Mouse (Mus musculus): ENCODE results near the gene Rtp4. TPM values are rescaled to one million over a fixed set of nuclear protein-coding genes. Genes with fewer than 3 reads are reported as not detected.

Rtp4 gene
- polyA plus RNA-seq, 1 experiment from 2014 or later: 8.0 TPM

DNA sequence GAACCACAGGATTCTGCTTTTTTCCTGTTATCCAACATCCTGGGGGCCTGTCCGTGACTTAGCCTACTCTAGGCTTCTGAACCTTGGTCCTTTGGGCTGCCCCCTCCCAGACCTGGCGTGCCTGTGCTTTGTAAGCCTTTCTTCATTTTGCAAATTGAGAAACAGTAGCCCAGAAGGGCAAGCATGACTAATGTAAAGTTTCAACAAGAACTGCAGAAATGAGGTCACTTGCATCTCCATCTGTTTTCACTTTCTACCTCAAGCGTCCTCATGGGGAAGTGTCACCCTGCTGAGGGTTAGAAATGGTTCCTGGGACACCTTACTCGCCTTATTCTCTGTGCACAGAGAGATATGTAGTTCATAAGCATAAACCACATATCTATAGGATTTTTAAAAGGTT lies 27.3 kb upstream of the Rtp4 start:
- WGBS: 75% methylated on average over 4 of the region's 4 CpGs
- H3K9me3 ChIP-seq (ENCODE audit: control insufficient read depth, low read length): no peaks in the 10 kb centered on the region

DNA sequence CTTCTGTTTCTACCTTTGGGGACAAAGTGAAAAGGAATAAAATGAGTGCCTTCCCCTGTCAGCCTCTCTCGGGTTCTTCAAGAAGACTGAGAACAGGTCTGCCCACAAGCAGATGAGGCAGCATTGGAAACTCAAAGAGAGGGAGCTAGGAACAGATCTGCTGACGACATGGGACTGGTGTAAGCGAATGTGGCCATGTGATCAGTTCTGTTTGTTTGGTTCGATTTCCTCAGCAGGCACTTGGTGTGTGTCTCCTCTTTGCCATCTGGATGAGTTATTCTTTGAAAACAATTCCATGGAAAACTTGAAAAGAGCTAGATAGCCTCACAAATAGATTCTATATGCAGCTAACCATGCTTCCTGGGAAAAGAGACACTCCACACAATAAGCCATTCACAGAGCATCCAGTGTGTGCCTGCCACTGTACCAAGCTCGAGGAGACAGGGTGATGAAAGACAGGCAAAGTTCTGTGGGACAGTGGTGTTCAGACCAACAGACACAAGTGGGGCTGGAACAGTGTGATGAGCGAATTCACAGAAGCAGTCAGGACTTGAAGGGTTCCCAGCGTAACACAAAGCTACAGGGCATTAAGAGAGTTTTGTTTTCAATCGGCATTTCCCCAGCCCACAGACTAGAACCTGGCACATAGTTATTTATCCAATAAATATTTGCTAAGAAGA lies 23.7 kb upstream of the Rtp4 start:
- Histone ChIP-seq H3K4me3 (ENCODE audit: low read length) (no peak overlapping the region), H3K9me3 (ENCODE audit: control insufficient read depth, low read length) (no peaks in the 10 kb centered on the region), H3K27me3 (ENCODE audit: control insufficient read depth, insufficient read depth, low read depth, low read length) (no peaks in the 10 kb centered on the region), H3K27ac (ENCODE audit: low read length) (no peak overlapping the region), H3K4me1 (replicated peaks; ENCODE audit: control insufficient read depth, insufficient read depth, low read length) (peaks cover 24% of the 10 kb centered on the region), H3K36me3 (ENCODE audit: control insufficient read depth, insufficient read depth, low read length) (no peaks in the 10 kb centered on the region), H3K4me2 (ENCODE audit: low read depth, low read length) (no peak overlapping the region), H3K9ac (ENCODE audit: low read length) (no peak overlapping the region)
- WGBS: 58% methylated on average over 8 of the region's 8 CpGs
- ATAC-seq (ENCODE audit: low read depth): no peak

More for the DNA sequence above, 27.3 kb upstream of the Rtp4 start:
- Histone ChIP-seq H3K27me3 (ENCODE audit: control insufficient read depth, insufficient read depth, low read depth, low read length) (no peaks in the 10 kb centered on the region), H3K27ac (ENCODE audit: low read length) (no peak overlapping the region), H3K36me3 (ENCODE audit: control insufficient read depth, insufficient read depth, low read length) (no peaks in the 10 kb centered on the region), H3K4me3 (ENCODE audit: low read length) (no peak overlapping the region), H3K4me1 (replicated peaks; ENCODE audit: control insufficient read depth, insufficient read depth, low read length) (peaks cover 5% of the 10 kb centered on the region), H3K4me2 (ENCODE audit: low read depth, low read length) (no peak overlapping the region), H3K9ac (ENCODE audit: low read length) (no peak overlapping the region)
- no peak for ATAC-seq (ENCODE audit: low read depth)

- peak; percentile 90 for ATAC-seq (ENCODE audit: low read depth)
- H3K4me3 ChIP-seq (ENCODE audit: low read length): no peak overlapping the region
- no peak overlapping the region for H3K9ac ChIP-seq (ENCODE audit: low read length)
- H3K4me1 ChIP-seq (replicated peaks; ENCODE audit: control insufficient read depth, insufficient read depth, low read length): peaks cover 24% of the 10 kb centered on the region
- no peaks in the 10 kb centered on the region for H3K27me3 ChIP-seq (ENCODE audit: control insufficient read depth, insufficient read depth, low read depth, low read length)
- H3K4me2 ChIP-seq (ENCODE audit: low read depth, low read length): no peak overlapping the region
- peak overlapping the region; percentile 9; the same call in 1 of the 2 replicates for H3K27ac ChIP-seq (ENCODE audit: low read length)
- 7% methylated on average over 3 of the region's 3 CpGs for WGBS
- H3K36me3 ChIP-seq (ENCODE audit: control insufficient read depth, insufficient read depth, low read length): no peaks in the 10 kb centered on the region
- no peaks in the 10 kb centered on the region for H3K9me3 ChIP-seq (ENCODE audit: control insufficient read depth, low read length)
Measured at GRCm38 (mm10) chr16:23497440-23497839, 22.7 kb upstream of the Rtp4 start.

- Histone ChIP-seq H3K36me3 (ENCODE audit: control insufficient read depth, insufficient read depth, low read length) (no peaks in the 10 kb centered on the region), H3K27ac (ENCODE audit: low read length) (peak overlapping the region; percentile 32; the same call in 1 of the 2 replicates), H3K9me3 (ENCODE audit: control insufficient read depth, low read length) (no peaks in the 10 kb centered on the region), H3K27me3 (ENCODE audit: control insufficient read depth, insufficient read depth, low read depth, low read length) (no peaks in the 10 kb centered on the region), H3K4me1 (replicated peaks; ENCODE audit: control insufficient read depth, insufficient read depth, low read length) (peaks cover 24% of the 10 kb centered on the region), H3K4me2 (ENCODE audit: low read depth, low read length) (no peak overlapping the region), H3K4me3 (ENCODE audit: low read length) (no peak overlapping the region), H3K9ac (ENCODE audit: low read length) (no peak overlapping the region)
- 27% methylated on average over 1 of the region's 1 CpGs for WGBS
- no peak for ATAC-seq (ENCODE audit: low read depth)
Measured at GRCm38 (mm10) chr16:23497881-23498280, 22.2 kb upstream of the Rtp4 start.

DNA sequence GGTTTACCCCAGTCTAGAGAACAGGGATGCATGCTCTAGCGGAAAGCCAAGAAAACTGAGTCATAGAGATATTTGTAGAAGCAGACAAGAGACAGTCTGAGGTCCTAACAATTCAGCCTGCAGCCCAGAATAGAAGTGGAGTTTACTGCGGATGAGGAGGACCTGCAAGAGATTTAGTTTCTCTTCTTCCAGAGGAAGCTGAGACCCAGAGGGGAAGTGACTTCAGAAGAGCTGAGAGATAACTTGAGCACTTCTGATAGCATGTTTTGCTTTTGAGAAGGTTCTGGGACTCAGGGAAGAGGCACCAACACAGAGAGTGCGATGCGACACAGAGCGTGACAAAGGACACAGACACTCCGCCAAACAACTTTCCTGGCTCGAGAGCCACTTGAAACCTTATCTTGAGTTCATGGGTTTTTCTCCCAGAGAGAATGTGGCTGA lies 21.4 kb upstream of the Rtp4 start:
- no peaks in the 10 kb centered on the region for H3K27me3 ChIP-seq (ENCODE audit: control insufficient read depth, insufficient read depth, low read depth, low read length)
- H3K4me1 ChIP-seq (replicated peaks; ENCODE audit: control insufficient read depth, insufficient read depth, low read length): peaks cover 24% of the 10 kb centered on the region
- H3K9ac ChIP-seq (ENCODE audit: low read length): no peak overlapping the region
- H3K9me3 ChIP-seq (ENCODE audit: control insufficient read depth, low read length): no peaks in the 10 kb centered on the region
- 0 out of 2 replicates have a peak, but pooled peaks have one; percentile 32 for ATAC-seq (ENCODE audit: low read depth)
- no peak overlapping the region for H3K4me3 ChIP-seq (ENCODE audit: low read length)
- H3K4me2 ChIP-seq (ENCODE audit: low read depth, low read length): peak overlapping the region; percentile 21
- no peaks in the 10 kb centered on the region for H3K36me3 ChIP-seq (ENCODE audit: control insufficient read depth, insufficient read depth, low read length)
- peak overlapping the region; percentile 32 for H3K27ac ChIP-seq (ENCODE audit: low read length)
- WGBS: 22% methylated on average over 7 of the region's 7 CpGs

GRCm38 (mm10) chr16:23500558-23500957 lies 19.5 kb upstream of the Rtp4 start:
- Histone ChIP-seq H3K9ac (ENCODE audit: low read length) (no peak overlapping the region), H3K4me1 (replicated peaks; ENCODE audit: control insufficient read depth, insufficient read depth, low read length) (peaks cover 24% of the 10 kb centered on the region), H3K9me3 (ENCODE audit: control insufficient read depth, low read length) (no peaks in the 10 kb centered on the region), H3K27ac (ENCODE audit: low read length) (no peak overlapping the region), H3K27me3 (ENCODE audit: control insufficient read depth, insufficient read depth, low read depth, low read length) (no peaks in the 10 kb centered on the region), H3K4me3 (ENCODE audit: low read length) (no peak overlapping the region), H3K4me2 (ENCODE audit: low read depth, low read length) (no peak overlapping the region), H3K36me3 (ENCODE audit: control insufficient read depth, insufficient read depth, low read length) (no peaks in the 10 kb centered on the region)
- no peak for ATAC-seq (ENCODE audit: low read depth)
- 42% methylated on average over 5 of the region's 5 CpGs for WGBS

- H3K9ac ChIP-seq (ENCODE audit: low read length): no peak overlapping the region
- peaks cover 24% of the 10 kb centered on the region for H3K4me1 ChIP-seq (replicated peaks; ENCODE audit: control insufficient read depth, insufficient read depth, low read length)
Measured at GRCm38 (mm10) chr16:23501288-23501687, 18.8 kb upstream of the Rtp4 start.

DNA sequence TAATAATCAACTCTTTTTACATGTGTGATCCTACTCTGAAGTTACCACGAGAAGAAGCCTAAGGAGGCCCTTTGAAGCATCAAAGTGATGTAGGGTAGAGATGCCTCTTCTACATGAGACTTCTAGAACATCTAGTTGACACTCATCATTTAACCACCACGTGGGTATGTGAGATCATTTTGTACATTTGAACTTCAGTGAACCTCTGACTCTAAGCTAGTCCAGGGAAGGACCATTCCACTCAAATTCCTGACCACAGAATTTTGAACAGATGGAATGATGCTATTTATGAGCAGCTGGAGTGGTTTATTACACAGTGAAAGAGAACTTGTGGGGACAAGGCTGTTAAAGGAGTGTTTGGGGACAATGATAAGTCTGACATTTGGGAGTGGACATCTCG lies 17.6 kb upstream of the Rtp4 start:
- Histone ChIP-seq H3K4me3 (ENCODE audit: low read length) (no peak overlapping the region), H3K27ac (ENCODE audit: low read length) (no peak overlapping the region), H3K27me3 (ENCODE audit: control insufficient read depth, insufficient read depth, low read depth, low read length) (no peaks in the 10 kb centered on the region), H3K9ac (ENCODE audit: low read length) (no peak overlapping the region), H3K9me3 (ENCODE audit: control insufficient read depth, low read length) (no peaks in the 10 kb centered on the region), H3K4me2 (ENCODE audit: low read depth, low read length) (no peak overlapping the region), H3K4me1 (replicated peaks; ENCODE audit: control insufficient read depth, insufficient read depth, low read length) (peaks cover 22% of the 10 kb centered on the region), H3K36me3 (ENCODE audit: control insufficient read depth, insufficient read depth, low read length) (no peaks in the 10 kb centered on the region)
- WGBS: 64% methylated on average over 3 of the region's 3 CpGs
- no peak for ATAC-seq (ENCODE audit: low read depth)

More at GRCm38 (mm10) chr16:23501288-23501687, 18.8 kb upstream of the Rtp4 start:
- ATAC-seq (ENCODE audit: low read depth): no peak
- WGBS: 84% methylated on average over 2 of the region's 2 CpGs
- H3K4me3 ChIP-seq (ENCODE audit: low read length): no peak overlapping the region
- no peaks in the 10 kb centered on the region for H3K9me3 ChIP-seq (ENCODE audit: control insufficient read depth, low read length)
- H3K27me3 ChIP-seq (ENCODE audit: control insufficient read depth, insufficient read depth, low read depth, low read length): no peaks in the 10 kb centered on the region
- no peak overlapping the region for H3K27ac ChIP-seq (ENCODE audit: low read length)
- H3K4me2 ChIP-seq (ENCODE audit: low read depth, low read length): no peak overlapping the region
- H3K36me3 ChIP-seq (ENCODE audit: control insufficient read depth, insufficient read depth, low read length): no peaks in the 10 kb centered on the region

- no peak for ATAC-seq (ENCODE audit: low read depth)
- H3K9ac ChIP-seq (ENCODE audit: low read length): no peak overlapping the region
- WGBS: 59% methylated on average over 4 of the region's 4 CpGs
- no peaks in the 10 kb centered on the region for H3K36me3 ChIP-seq (ENCODE audit: control insufficient read depth, insufficient read depth, low read length)
- no peaks in the 10 kb centered on the region for H3K9me3 ChIP-seq (ENCODE audit: control insufficient read depth, low read length)
- no peak overlapping the region for H3K4me3 ChIP-seq (ENCODE audit: low read length)
- H3K27ac ChIP-seq (ENCODE audit: low read length): no peak overlapping the region
- no peaks in the 10 kb centered on the region for H3K27me3 ChIP-seq (ENCODE audit: control insufficient read depth, insufficient read depth, low read depth, low read length)
- H3K4me2 ChIP-seq (ENCODE audit: low read depth, low read length): no peak overlapping the region
- peaks cover 14% of the 10 kb centered on the region for H3K4me1 ChIP-seq (replicated peaks; ENCODE audit: control insufficient read depth, insufficient read depth, low read length)
Measured at GRCm38 (mm10) chr16:23503351-23503750, 16.7 kb upstream of the Rtp4 start.
